Mouse (Mus musculus) MEL (cell line): Measurements from ENCODE around the gene Brinp1. TPM values are rescaled to one million over a fixed set of nuclear protein-coding genes. Genes with fewer than 3 reads are reported as not detected.

Experiments
- DNase-seq: peaks from one replicate; pipeline ENCODE4 v3.0.0; 2011; ENCODE audit warnings: low read depth, low spot score
- H3K27ac ChIP-seq: 2 replicates; pipeline ENCODE4 v1.5.1; 2012; ENCODE audit warnings: low read depth, mild to moderate bottlenecking, control low read depth, low read length, moderate library complexity; ENCODE audit not compliant: control insufficient read depth
- H3K27me3 ChIP-seq, 2 experiments: fragments of 150-350 bp in 1 of 2; sonication (generic) in 1 of 2; 2 replicates each; pipeline ENCODE4 v1.6.1; 2012; ENCODE audit warnings: low read length in 2 of 2, mild to moderate bottlenecking in 2 of 2, improper control_type of control experiment in 1 of 2, moderate library complexity in 1 of 2; ENCODE audit not compliant: insufficient read depth in 2 of 2, control insufficient read depth in 1 of 2
- H3K36me3 ChIP-seq, 2 experiments: 2 replicates each; pipeline ENCODE4 v1.6.1; 2012 to 2014; ENCODE audit warnings: low read length in 2 of 2, improper control_type of control experiment in 1 of 2, inconsistent platforms in 1 of 2, mild to moderate bottlenecking in 1 of 2; ENCODE audit not compliant: insufficient read depth in 2 of 2, control insufficient read depth in 1 of 2
- H3K4me1 ChIP-seq, 2 experiments: fragments of 150-350 bp in 1 of 2; sonication (generic) in 1 of 2; 2 replicates each; pipeline ENCODE4 v1.6.1; 2012; ENCODE audit warnings: low read length in 2 of 2, improper control_type of control experiment in 1 of 2, mild to moderate bottlenecking in 1 of 2; ENCODE audit not compliant: insufficient read depth in 2 of 2, control insufficient read depth in 1 of 2
- H3K4me3 ChIP-seq, 2 experiments: fragments of 150-350 bp in 1 of 2; sonication (generic) in 1 of 2; 2 replicates each; pipeline ENCODE4 v1.5.1; 2012; ENCODE audit warnings: low read depth in 2 of 2, low read length in 2 of 2, mild to moderate bottlenecking in 2 of 2, moderate library complexity in 2 of 2, control low read depth in 1 of 2, improper control_type of control experiment in 1 of 2; ENCODE audit not compliant: control insufficient read depth in 1 of 2, insufficient read depth in 1 of 2
- H3K79me2 ChIP-seq: 2 replicates; pipeline ENCODE4 v1.6.1; 2012; ENCODE audit warnings: mild to moderate bottlenecking, low read length, moderate library complexity; ENCODE audit not compliant: control insufficient read depth, poor library complexity, insufficient read depth
- H3K9ac ChIP-seq: 2 replicates; pipeline ENCODE4 v1.6.1; 2012; ENCODE audit warnings: low read depth, mild to moderate bottlenecking, control low read depth, low read length, moderate library complexity; ENCODE audit not compliant: control insufficient read depth, poor library complexity, severe bottlenecking
- H3K9me3 ChIP-seq: fragments of 150-350 bp; sonication (generic); replicated peaks from 2 replicates; pipeline ENCODE4 v1.6.1; 2012; ENCODE audit warnings: mild to moderate bottlenecking, low read length, improper control_type of control experiment, moderate library complexity; ENCODE audit not compliant: insufficient read depth
- BHLHE40 ChIP-seq: IDR thresholded peaks from 2 replicates; pipeline ENCODE4 v1.6.1; 2012; ENCODE audit warnings: low read depth, mild to moderate bottlenecking, inconsistent platforms, low read length, improper control_type of control experiment, borderline replicate concordance
- CHD2 ChIP-seq: IDR thresholded peaks from 2 replicates; pipeline ENCODE4 v1.6.1; 2011; ENCODE audit warnings: low read length, improper control_type of control experiment
- E2F4 ChIP-seq: IDR thresholded peaks from 2 replicates; pipeline ENCODE4 v1.6.1; 2011; ENCODE audit warnings: low read depth, low read length, improper control_type of control experiment, borderline replicate concordance
- ELF1 ChIP-seq: IDR thresholded peaks from 2 replicates; pipeline ENCODE4 v1.6.1; 2014; ENCODE audit warnings: low read depth, mild to moderate bottlenecking, inconsistent platforms, low read length, improper control_type of control experiment, moderate library complexity
- HCFC1 ChIP-seq: IDR thresholded peaks from 2 replicates; pipeline ENCODE4 v1.6.1; 2012; ENCODE audit warnings: low read depth, mild to moderate bottlenecking, inconsistent platforms, low read length, improper control_type of control experiment, moderate library complexity
- MAX ChIP-seq: IDR thresholded peaks from 2 replicates; pipeline ENCODE4 v1.6.1; 2011; ENCODE audit warnings: low read length, improper control_type of control experiment
- MEF2A ChIP-seq: IDR thresholded peaks from 2 replicates; pipeline ENCODE4 v1.6.1; 2014; ENCODE audit warnings: low read depth, mild to moderate bottlenecking, inconsistent platforms, low read length, improper control_type of control experiment; ENCODE audit not compliant: poor library complexity, insufficient replicate concordance, severe bottlenecking; ENCODE audit errors: extremely low read depth
- MYB ChIP-seq: IDR thresholded peaks from 2 replicates; pipeline ENCODE4 v1.6.1; 2011; ENCODE audit warnings: mild to moderate bottlenecking, low read depth, low read length, improper control_type of control experiment
- MYC ChIP-seq: IDR thresholded peaks from 2 replicates; pipeline ENCODE4 v1.6.1; 2011; ENCODE audit warnings: low read depth, mild to moderate bottlenecking, low read length, improper control_type of control experiment, moderate library complexity
- NELFE ChIP-seq: IDR thresholded peaks from 2 replicates; pipeline ENCODE4 v1.6.1; 2011; ENCODE audit warnings: low read depth, low read length, improper control_type of control experiment
- NRF1 ChIP-seq: IDR thresholded peaks from 2 replicates; pipeline ENCODE4 v1.6.1; 2014; ENCODE audit warnings: low read depth, mild to moderate bottlenecking, inconsistent platforms, low read length, improper control_type of control experiment, moderate library complexity; ENCODE audit not compliant: poor library complexity, insufficient read depth, severe bottlenecking
- POLR2AphosphoS5 ChIP-seq: IDR thresholded peaks from 2 replicates; pipeline ENCODE4 v1.6.1; 2012; ENCODE audit warnings: low read depth, borderline replicate concordance, mild to moderate bottlenecking, inconsistent platforms, low read length, moderate library complexity, mixed read lengths
- RAD21 ChIP-seq: IDR thresholded peaks from 2 replicates; pipeline ENCODE4 v1.6.1; 2011; ENCODE audit warnings: mild to moderate bottlenecking, low read depth, low read length, improper control_type of control experiment
- SIN3A ChIP-seq: IDR thresholded peaks from 2 replicates; pipeline ENCODE4 v1.6.1; 2012; ENCODE audit warnings: low read length, improper control_type of control experiment, inconsistent platforms
- SMC3 ChIP-seq: IDR thresholded peaks from 2 replicates; pipeline ENCODE4 v1.6.1; 2011; ENCODE audit warnings: low read depth, low read length, improper control_type of control experiment
- TAL1 ChIP-seq: IDR thresholded peaks from 2 replicates; pipeline ENCODE4 v1.6.1; 2012; ENCODE audit warnings: mild to moderate bottlenecking, inconsistent platforms, low read length, moderate library complexity, mixed read lengths
- TCF12 ChIP-seq: IDR thresholded peaks from 2 replicates; pipeline ENCODE4 v1.6.1; 2014; ENCODE audit warnings: low read depth, mild to moderate bottlenecking, inconsistent platforms, low read length, improper control_type of control experiment, moderate library complexity
- USF1 ChIP-seq: IDR thresholded peaks from 2 replicates; pipeline ENCODE4 v1.6.1; 2014; ENCODE audit warnings: low read depth, mild to moderate bottlenecking, inconsistent platforms, low read length, improper control_type of control experiment, moderate library complexity
- USF2 ChIP-seq, 2 experiments: IDR thresholded peaks; 2 replicates each; pipeline ENCODE4 v1.6.1; 2011 to 2012; ENCODE audit warnings: improper control_type of control experiment in 2 of 2, low read length in 2 of 2, borderline replicate concordance in 1 of 2, inconsistent platforms in 1 of 2, low read depth in 1 of 2, mild to moderate bottlenecking in 1 of 2; ENCODE audit not compliant: insufficient read depth in 1 of 2
- ZC3H11A ChIP-seq: IDR thresholded peaks from 2 replicates; pipeline ENCODE4 v1.6.1; 2012; ENCODE audit warnings: low read depth, mild to moderate bottlenecking, inconsistent platforms, low read length, improper control_type of control experiment
- ZKSCAN1 ChIP-seq: IDR thresholded peaks from 2 replicates; pipeline ENCODE4 v1.6.1; 2012; ENCODE audit warnings: low read depth, mild to moderate bottlenecking, inconsistent platforms, low read length, improper control_type of control experiment, moderate library complexity
- ZMIZ1 ChIP-seq: IDR thresholded peaks from 2 replicates; pipeline ENCODE4 v1.6.1; 2012; ENCODE audit warnings: low read depth, mild to moderate bottlenecking, inconsistent platforms, low read length, improper control_type of control experiment, moderate library complexity
- ZNF384 ChIP-seq: IDR thresholded peaks from 2 replicates; pipeline ENCODE4 v1.6.1; 2012; ENCODE audit warnings: low read depth, mild to moderate bottlenecking, inconsistent platforms, low read length, improper control_type of control experiment
- polyA plus RNA-seq, 2 experiments: library from polyadenylated mRNA; stranded (reverse) in 1 of 2; unstranded in 1 of 2; fragments of >175 nt in 1 of 2; fragments of >200 nt in 1 of 2; gene quantifications; 2 replicates each; pipeline versions ENCODE4 v1.2.1 to v1.2.4; 2012; ENCODE audit warnings: low replicate concordance in 2 of 2, low read depth in 1 of 2; ENCODE audit not compliant: insufficient read length in 2 of 2, insufficient read depth in 1 of 2, missing spikeins in 1 of 2
- total RNA-seq: library from RNA; depleted of rRNA; stranded (reverse); fragments of 300-350 nt; gene quantifications from 2 replicates; pipeline ENCODE4 v1.2.3, GENCODE M21; 2012

Brinp1 gene
- total and polyA plus RNA-seq, 3 experiments = not detected

GRCm38 (mm10) chr4:68787642-68788041 lies 166.6 kb downstream of the Brinp1 start:
- no peaks in the 10 kb centered on the region for H3K36me3 ChIP-seq
- no peaks in the 10 kb centered on the region for H3K79me2 ChIP-seq
- H3K27ac ChIP-seq = no peak overlapping the region
- no peaks in the 10 kb centered on the region for H3K9me3 ChIP-seq
- TF ChIP-seq ZNF384 (no peak), MYC (no peak), USF1 (no peak), SMC3 (no peak), NRF1 (no peak), HCFC1 (no peak)
- no peaks in the 10 kb centered on the region for H3K4me1 ChIP-seq
- H3K27me3 ChIP-seq = no peaks in the 10 kb centered on the region
- DNase-seq = no peak
- no peak overlapping the region for H3K4me3 ChIP-seq
- H3K9ac ChIP-seq = no peak overlapping the region

DNA sequence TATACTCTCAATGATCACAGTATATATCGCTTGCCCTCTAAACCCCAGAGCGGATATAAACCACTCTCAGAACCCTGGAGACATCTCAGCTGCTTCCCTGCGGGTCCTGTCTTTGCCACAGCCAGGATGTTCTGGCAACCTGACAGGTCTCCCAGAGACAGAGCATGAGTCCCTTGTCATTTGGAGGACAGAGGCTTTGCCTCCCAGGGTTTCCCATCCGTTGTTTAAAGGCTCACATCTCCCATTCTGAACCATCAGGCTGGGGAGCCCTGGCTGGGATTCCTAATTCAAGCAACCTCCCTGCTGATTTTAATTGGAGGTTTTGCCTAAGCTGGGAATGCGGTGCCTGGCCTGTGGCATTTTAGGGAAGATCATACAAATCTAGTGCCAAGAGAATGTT lies 185.9 kb downstream of the Brinp1 start:
- Histone ChIP-seq H3K4me3 (no peak overlapping the region), H3K27ac (no peak overlapping the region), H3K79me2 (no peaks in the 10 kb centered on the region), H3K9me3 (no peaks in the 10 kb centered on the region), H3K4me1 (no peaks in the 10 kb centered on the region), H3K27me3 (no peaks in the 10 kb centered on the region), H3K9ac (no peak overlapping the region), H3K36me3 (no peaks in the 10 kb centered on the region)
- TF ChIP-seq ZC3H11A = no peak
- TF ChIP-seq ZNF384 = no peak
- TF ChIP-seq MAX = no peak
- no peak for DNase-seq

DNA sequence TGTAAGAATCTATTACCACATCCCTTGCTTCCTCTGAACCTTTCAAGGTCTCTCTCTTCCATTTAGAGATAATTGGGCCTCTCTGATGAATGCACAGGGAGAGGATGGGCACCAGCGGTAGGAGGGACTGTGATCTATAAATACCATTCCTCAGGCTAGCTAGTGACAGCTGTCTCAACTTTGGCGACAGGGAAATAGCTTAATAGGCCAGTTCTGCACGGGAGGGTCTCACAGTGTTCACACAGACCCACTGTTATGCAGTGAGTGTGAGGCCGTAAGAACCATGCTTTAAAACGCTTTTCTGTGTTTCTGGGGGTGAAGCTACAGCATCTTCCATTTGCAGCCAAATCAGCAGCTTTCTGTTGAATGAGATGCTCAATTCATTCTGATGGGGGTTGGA lies 186.8 kb downstream of the Brinp1 start:
- no peaks in the 10 kb centered on the region for H3K9me3 ChIP-seq
- DNase-seq = no peak
- no peak overlapping the region for H3K9ac ChIP-seq
- no peaks in the 10 kb centered on the region for H3K79me2 ChIP-seq
- no peak overlapping the region for H3K27ac ChIP-seq
- no peak overlapping the region for H3K4me3 ChIP-seq
- no peaks in the 10 kb centered on the region for H3K27me3 ChIP-seq
- H3K36me3 ChIP-seq = no peaks in the 10 kb centered on the region
- TF ChIP-seq ELF1 (no peak), CHD2 (no peak), ZKSCAN1 (no peak), MEF2A (no peak), ZMIZ1 (no peak), ZNF384 (no peak), MYB (no peak), BHLHE40 (no peak), USF1 (no peak), TAL1 (no peak), E2F4 (no peak), TCF12 (no peak), SIN3A (no peak), NELFE (no peak), HCFC1 (no peak), RAD21 (no peak), MAX (no peak), POLR2AphosphoS5 (no peak), USF2 (IDR thresholded peaks at IDR 0.05; ENCODE audit: borderline replicate concordance in 1 of 2, insufficient read depth in 1 of 2, low read depth in 1 of 2, low read length in 2 of 2) (no peak)
- TF ChIP-seq, all 39 proteins: peak for 0
- H3K4me1 ChIP-seq = no peaks in the 10 kb centered on the region
